Mouse (Mus musculus): Measurements from ENCODE around the gene Cyp2w1. TPM values are rescaled to one million over a fixed set of nuclear protein-coding genes. Genes with fewer than 3 reads are reported as not detected.
A peak's percentile ranks its signal among the peaks of the same experiment; 100 is the strongest.

Gene Cyp2w1
- total and polyA plus RNA-seq, 3 experiments, result not detected

GRCm38 (mm10) chr5:139324045-139324491 lies 28.3 kb upstream of the Cyp2w1 start:
- Histone ChIP-seq H3K36me3 (replicated peaks) (no peaks in the 10 kb centered on the region), H3K27me3 (ENCODE audit: insufficient read depth, low read length) (peaks cover 83% of the 10 kb centered on the region), H3K9me3 (replicated peaks) (no peaks in the 10 kb centered on the region; the same call in 1 of the 2 replicates), H3K4me3 (ENCODE audit: low read depth, low read length) (no peak overlapping the region), H3K4me1 (ENCODE audit: insufficient read depth, low read depth, low read length) (peaks cover 16% of the 10 kb centered on the region)
- TF ChIP-seq POLR2AphosphoS5 (IDR thresholded peaks at IDR 0.05; ENCODE audit: insufficient replicate concordance, low read depth, low read length) (no peak), CTCF (IDR thresholded peaks at IDR 0.05; ENCODE audit: low read depth, low read length) (no peak), TAL1 (conservative IDR thresholded peaks at IDR 0.05; ENCODE audit: low read depth, low read length) (no peak), GATA1 (IDR thresholded peaks at IDR 0.05; ENCODE audit: borderline replicate concordance, low read length) (no peak)
- ATAC-seq (ENCODE audit: extremely low read depth, insufficient number of reproducible peaks, low FRiP score, poor library complexity, severe bottlenecking) (no peak), DNase-seq (ENCODE audit: low spot score) (no peak)

- Histone ChIP-seq H3K4me3 (ENCODE audit: low read depth, low read length) (peak overlapping the region; percentile 64), H3K4me1 (ENCODE audit: insufficient read depth, low read depth, low read length) (peaks cover 16% of the 10 kb centered on the region), H3K9me3 (replicated peaks) (no peaks in the 10 kb centered on the region; the same call in 1 of the 2 replicates), H3K27me3 (ENCODE audit: insufficient read depth, low read length) (peaks cover 87% of the 10 kb centered on the region), H3K36me3 (replicated peaks) (no peaks in the 10 kb centered on the region)
- TF ChIP-seq GATA1 (IDR thresholded peaks at IDR 0.05; ENCODE audit: borderline replicate concordance, low read length), result no peak
- no peak for TF ChIP-seq TAL1 (conservative IDR thresholded peaks at IDR 0.05; ENCODE audit: low read depth, low read length)
- TF ChIP-seq POLR2AphosphoS5 (IDR thresholded peaks at IDR 0.05; ENCODE audit: insufficient replicate concordance, low read depth, low read length), result no peak
- TF ChIP-seq CTCF (IDR thresholded peaks at IDR 0.05; ENCODE audit: low read depth, low read length), result no peak
- no peak for TF ChIP-seq GATA2 (IDR thresholded peaks at IDR 0.05; ENCODE audit: borderline replicate concordance, low read depth, low read length)
- ATAC-seq (ENCODE audit: extremely low read depth, insufficient number of reproducible peaks, low FRiP score, poor library complexity, severe bottlenecking) (no peak), DNase-seq (ENCODE audit: low spot score) (no peak)
Observed at GRCm38 (mm10) chr5:139324691-139325394, 27.6 kb upstream of the Cyp2w1 start.

DNA sequence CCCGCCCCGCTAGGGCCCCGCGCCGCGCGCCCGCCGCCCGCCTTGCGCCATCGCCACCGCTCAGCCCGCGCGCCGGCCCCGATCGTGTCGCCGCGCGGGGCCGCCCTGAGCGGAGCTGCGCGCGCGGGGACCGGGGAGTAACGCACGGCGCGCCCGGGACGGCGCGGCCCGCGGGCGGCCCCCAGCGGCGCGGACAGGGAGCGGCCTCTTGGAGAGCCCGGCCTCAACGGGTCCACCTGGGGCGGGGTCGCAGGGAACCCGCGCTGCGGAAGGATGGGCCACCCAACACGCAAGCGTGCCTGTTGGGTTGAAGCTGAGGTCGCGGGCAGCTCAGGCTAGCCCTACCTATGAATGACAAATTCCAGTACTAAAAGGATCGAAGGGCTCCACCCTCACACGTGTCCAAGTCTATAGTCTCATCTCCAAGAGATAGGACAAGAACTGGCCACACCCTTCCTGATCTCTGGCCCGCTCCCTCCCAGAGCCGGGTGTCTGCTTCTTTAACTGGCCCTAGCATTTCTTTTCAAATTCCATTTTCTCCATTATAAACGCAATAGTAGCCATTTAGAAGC lies 26.9 kb upstream of the Cyp2w1 start, which contains the start of gene Adap1:
Gene Adap1 (minus strand): TSS at position 228 of the 572 bp plus-strand sequence.
- no peaks in the 10 kb centered on the region for H3K36me3 ChIP-seq (replicated peaks)
- peaks cover 16% of the 10 kb centered on the region for H3K4me1 ChIP-seq (ENCODE audit: insufficient read depth, low read depth, low read length)
- no peak; the same call in 1 of the 2 replicates for ATAC-seq (ENCODE audit: extremely low read depth, insufficient number of reproducible peaks, low FRiP score, poor library complexity, severe bottlenecking)
- TF ChIP-seq POLR2AphosphoS5 (IDR thresholded peaks at IDR 0.05; ENCODE audit: insufficient replicate concordance, low read depth, low read length) (no peak), GATA1 (IDR thresholded peaks at IDR 0.05; ENCODE audit: borderline replicate concordance, low read length) (no peak), CTCF (IDR thresholded peaks at IDR 0.05; ENCODE audit: low read depth, low read length) (no peak), TAL1 (conservative IDR thresholded peaks at IDR 0.05; ENCODE audit: low read depth, low read length) (no peak), GATA2 (IDR thresholded peaks at IDR 0.05; ENCODE audit: borderline replicate concordance, low read depth, low read length) (no peak)
- no peak for DNase-seq (ENCODE audit: low spot score)
- H3K27me3 ChIP-seq (ENCODE audit: insufficient read depth, low read length), result peaks cover 85% of the 10 kb centered on the region
- peak within 1 kb of the TSS; percentile 64 for H3K4me3 ChIP-seq (ENCODE audit: low read depth, low read length)
- no peaks in the 10 kb centered on the region; the same call in 1 of the 2 replicates for H3K9me3 ChIP-seq (replicated peaks)

DNA sequence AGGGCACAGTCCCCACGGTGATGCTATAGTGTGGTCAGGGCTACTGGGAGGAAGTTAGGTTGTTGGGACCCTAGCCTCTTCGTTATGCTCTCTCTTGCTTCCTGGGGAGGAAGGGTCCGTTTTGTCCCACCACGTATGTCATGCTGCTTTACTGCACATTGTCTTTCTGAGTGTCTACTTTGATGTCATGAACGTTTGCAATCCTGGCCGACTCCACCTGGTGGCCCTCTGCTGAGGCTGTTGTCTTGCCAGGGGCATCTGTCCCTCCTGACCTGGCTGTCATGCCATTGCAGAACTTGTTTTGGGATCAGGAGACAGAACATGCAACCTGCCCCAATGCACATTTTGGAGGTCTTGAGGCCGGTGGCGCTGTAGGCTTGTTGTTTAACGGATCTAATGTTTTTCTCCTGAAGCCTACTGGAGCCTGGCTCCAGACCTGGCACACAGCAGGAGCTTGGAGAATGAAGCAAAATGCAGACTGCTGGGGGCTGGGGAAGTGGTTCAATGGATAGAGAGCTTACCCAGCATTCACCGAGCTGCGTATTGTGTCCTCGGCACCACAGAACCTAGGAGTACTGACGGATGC lies 26.2 kb upstream of the Cyp2w1 start:
- H3K9me3 ChIP-seq (replicated peaks), result no peaks in the 10 kb centered on the region; the same call in 1 of the 2 replicates
- peaks cover 16% of the 10 kb centered on the region for H3K4me1 ChIP-seq (ENCODE audit: insufficient read depth, low read depth, low read length)
- H3K27me3 ChIP-seq (ENCODE audit: insufficient read depth, low read length), result peaks cover 85% of the 10 kb centered on the region
- ATAC-seq (ENCODE audit: extremely low read depth, insufficient number of reproducible peaks, low FRiP score, poor library complexity, severe bottlenecking) (no peak), DNase-seq (ENCODE audit: low spot score) (no peak)
- H3K4me3 ChIP-seq (ENCODE audit: low read depth, low read length), result no peak overlapping the region
- no peaks in the 10 kb centered on the region for H3K36me3 ChIP-seq (replicated peaks)
- no peak for TF ChIP-seq GATA2 (IDR thresholded peaks at IDR 0.05; ENCODE audit: borderline replicate concordance, low read depth, low read length)

- Histone ChIP-seq H3K9me3 (replicated peaks) (no peaks in the 10 kb centered on the region; the same call in 1 of the 2 replicates), H3K36me3 (replicated peaks) (no peaks in the 10 kb centered on the region), H3K27me3 (ENCODE audit: insufficient read depth, low read length) (peaks cover 82% of the 10 kb centered on the region), H3K4me3 (ENCODE audit: low read depth, low read length) (no peak overlapping the region), H3K4me1 (ENCODE audit: insufficient read depth, low read depth, low read length) (peaks cover 22% of the 10 kb centered on the region)
- ATAC-seq (ENCODE audit: extremely low read depth, insufficient number of reproducible peaks, low FRiP score, poor library complexity, severe bottlenecking) (no peak), DNase-seq (ENCODE audit: low spot score) (no peak)
- TF ChIP-seq CTCF (IDR thresholded peaks at IDR 0.05; ENCODE audit: low read depth, low read length) (no peak), GATA2 (IDR thresholded peaks at IDR 0.05; ENCODE audit: borderline replicate concordance, low read depth, low read length) (no peak), GATA1 (IDR thresholded peaks at IDR 0.05; ENCODE audit: borderline replicate concordance, low read length) (no peak)
Observed at GRCm38 (mm10) chr5:139326986-139327633, 25.3 kb upstream of the Cyp2w1 start.

GRCm38 (mm10) chr5:139327634-139328020 lies 24.8 kb upstream of the Cyp2w1 start:
- DNase-seq (ENCODE audit: low spot score) (no peak), ATAC-seq (ENCODE audit: extremely low read depth, insufficient number of reproducible peaks, low FRiP score, poor library complexity, severe bottlenecking) (no peak)
- H3K27me3 ChIP-seq (ENCODE audit: insufficient read depth, low read length), result peaks cover 77% of the 10 kb centered on the region
- H3K4me3 ChIP-seq (ENCODE audit: low read depth, low read length), result no peak overlapping the region
- peaks cover 27% of the 10 kb centered on the region for H3K4me1 ChIP-seq (ENCODE audit: insufficient read depth, low read depth, low read length)
- TF ChIP-seq CTCF (IDR thresholded peaks at IDR 0.05; ENCODE audit: low read depth, low read length) (no peak), GATA2 (IDR thresholded peaks at IDR 0.05; ENCODE audit: borderline replicate concordance, low read depth, low read length) (no peak), POLR2AphosphoS5 (IDR thresholded peaks at IDR 0.05; ENCODE audit: insufficient replicate concordance, low read depth, low read length) (no peak), GATA1 (IDR thresholded peaks at IDR 0.05; ENCODE audit: borderline replicate concordance, low read length) (no peak), TAL1 (conservative IDR thresholded peaks at IDR 0.05; ENCODE audit: low read depth, low read length) (no peak)
- H3K9me3 ChIP-seq (replicated peaks), result no peaks in the 10 kb centered on the region; the same call in 1 of the 2 replicates
- no peaks in the 10 kb centered on the region for H3K36me3 ChIP-seq (replicated peaks)
